Mouse (Mus musculus): ENCODE measurements at regions not wholly inside any gene's neighbourhood (a gene's known extent, or its start where the extent isn't known, plus 50 kb on each side); places are given as distances from the start of the nearest gene placed in this dataset.
A peak's percentile ranks its signal among the peaks of the same experiment; 100 is the strongest.

DNA sequence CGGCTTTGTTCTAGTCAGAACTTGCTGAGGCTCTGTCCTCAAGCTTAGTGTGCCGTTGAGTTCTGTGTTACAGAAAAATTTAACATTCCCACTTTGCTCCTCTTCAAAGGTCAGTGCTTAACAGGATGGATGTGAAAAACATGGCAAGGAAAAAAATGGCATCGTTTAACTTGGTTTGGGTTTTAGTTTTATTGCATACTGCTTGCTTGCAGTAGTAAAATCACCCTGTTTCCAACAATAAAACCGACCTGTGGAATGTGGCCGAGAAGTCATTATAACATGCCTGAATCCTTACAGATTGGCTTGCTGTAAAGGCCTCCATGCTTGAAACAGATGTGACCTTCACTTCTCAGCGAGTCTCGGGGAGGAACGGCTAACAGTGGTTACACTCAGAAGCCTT, 212.1 kb upstream of the Acvr2a start:
- 84% methylated on average over 8 of the region's 8 CpGs for WGBS

DNA sequence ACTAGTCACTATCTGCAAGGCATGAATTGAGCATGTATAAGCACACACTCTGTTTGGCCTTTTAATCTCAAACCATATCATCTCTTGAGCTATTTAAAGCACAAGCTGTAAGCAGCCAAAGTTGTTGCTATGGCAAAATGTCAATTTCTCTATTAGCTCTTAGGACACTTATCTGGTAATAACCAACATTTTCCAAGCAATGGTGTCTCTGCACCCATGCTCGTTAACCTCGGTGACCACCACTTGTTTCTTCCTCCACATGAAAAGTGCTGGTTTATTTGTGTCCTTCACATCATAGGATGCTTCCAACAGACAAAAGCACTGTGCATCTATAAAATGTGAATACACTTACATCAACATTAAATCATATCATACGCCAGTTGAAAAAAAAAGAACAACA, 204.4 kb upstream of the Acvr2a start:
- 65% methylated on average over 3 of the region's 3 CpGs for WGBS
- intact Hi-C loops (cut with DNase I), result no loop called here
- Histone ChIP-seq H3K27ac (no peak overlapping the region), H3K79me2 (replicated peaks; ENCODE audit: control insufficient read depth, insufficient read depth, low read length) (no peaks in the 10 kb centered on the region), H3K4me3 (no peak overlapping the region), H3K36me3 (ENCODE audit: control insufficient read depth, insufficient read depth, low read length) (no peaks in the 10 kb centered on the region), H3K9ac (ENCODE audit: low read depth, low read length) (no peak overlapping the region), H3K27me3 (ENCODE audit: control insufficient read depth, insufficient read depth, low read length) (no peaks in the 10 kb centered on the region), H3K4me1 (ENCODE audit: control insufficient read depth, insufficient read depth, low read length) (no peaks in the 10 kb centered on the region)
- TF ChIP-seq CTCF (IDR thresholded peaks at IDR 0.05) (no peak), POLR2A (IDR thresholded peaks at IDR 0.05; ENCODE audit: insufficient read depth, low read depth, low read length) (no peak), EP300 (IDR thresholded peaks at IDR 0.05; ENCODE audit: insufficient read depth, low read depth, low read length) (no peak)
- DNase-seq, result no peak

More for the DNA sequence above, 212.1 kb upstream of the Acvr2a start:
- Histone ChIP-seq H3K9ac (ENCODE audit: low read depth, low read length) (no peak overlapping the region), H3K4me1 (ENCODE audit: control insufficient read depth, insufficient read depth, low read length) (no peaks in the 10 kb centered on the region), H3K36me3 (ENCODE audit: control insufficient read depth, insufficient read depth, low read length) (no peaks in the 10 kb centered on the region), H3K27me3 (ENCODE audit: control insufficient read depth, insufficient read depth, low read length) (no peaks in the 10 kb centered on the region), H3K4me3 (no peak overlapping the region), H3K79me2 (replicated peaks; ENCODE audit: control insufficient read depth, insufficient read depth, low read length) (no peaks in the 10 kb centered on the region), H3K27ac (no peak overlapping the region)
- no peak for DNase-seq
- TF ChIP-seq CTCF (IDR thresholded peaks at IDR 0.05), result no peak
- TF ChIP-seq EP300 (IDR thresholded peaks at IDR 0.05; ENCODE audit: insufficient read depth, low read depth, low read length), result no peak
- TF ChIP-seq POLR2A (IDR thresholded peaks at IDR 0.05; ENCODE audit: insufficient read depth, low read depth, low read length), result no peak
- intact Hi-C loops (cut with DNase I), result no loop called here

DNA sequence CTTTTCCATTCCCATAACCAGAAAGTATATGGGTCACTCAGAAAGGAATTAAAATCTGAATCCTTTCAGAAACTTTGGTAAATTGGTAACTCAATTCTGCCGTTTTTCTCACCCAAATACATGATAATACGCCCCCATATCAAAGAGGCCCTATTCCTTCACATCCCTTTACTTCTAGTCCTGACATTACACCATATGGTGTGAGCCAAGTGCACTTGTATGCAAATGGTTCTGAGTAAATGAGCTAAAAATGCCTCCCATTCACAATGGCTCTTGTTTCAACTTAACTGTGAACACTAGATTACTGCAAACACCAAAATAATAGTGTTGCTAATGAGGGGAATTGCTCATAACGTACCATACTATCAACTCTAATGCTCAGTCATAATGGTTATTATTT, 201.7 kb upstream of the Acvr2a start:
- no peak for DNase-seq
- no peak overlapping the region for H3K9ac ChIP-seq (ENCODE audit: low read depth, low read length)
- H3K36me3 ChIP-seq (ENCODE audit: control insufficient read depth, insufficient read depth, low read length), result no peaks in the 10 kb centered on the region
- no peak overlapping the region for H3K27ac ChIP-seq
- intact Hi-C loops (cut with DNase I), result loop anchor here (10.0 kb wide), 1 partner anchor 137 kb away; no protein-coding TSS in a partner anchor
- H3K27me3 ChIP-seq (ENCODE audit: control insufficient read depth, insufficient read depth, low read length), result no peaks in the 10 kb centered on the region
- H3K4me1 ChIP-seq (ENCODE audit: control insufficient read depth, insufficient read depth, low read length), result no peaks in the 10 kb centered on the region; the same call in 1 of the 2 replicates
- no peak for TF ChIP-seq POLR2A (IDR thresholded peaks at IDR 0.05; ENCODE audit: insufficient read depth, low read depth, low read length)
- no peak for TF ChIP-seq CTCF (IDR thresholded peaks at IDR 0.05)
- no peak for TF ChIP-seq EP300 (IDR thresholded peaks at IDR 0.05; ENCODE audit: insufficient read depth, low read depth, low read length)
- no peak overlapping the region for H3K4me3 ChIP-seq
- 78% methylated on average over 3 of the region's 3 CpGs for WGBS
- H3K79me2 ChIP-seq (replicated peaks; ENCODE audit: control insufficient read depth, insufficient read depth, low read length), result no peaks in the 10 kb centered on the region

DNA sequence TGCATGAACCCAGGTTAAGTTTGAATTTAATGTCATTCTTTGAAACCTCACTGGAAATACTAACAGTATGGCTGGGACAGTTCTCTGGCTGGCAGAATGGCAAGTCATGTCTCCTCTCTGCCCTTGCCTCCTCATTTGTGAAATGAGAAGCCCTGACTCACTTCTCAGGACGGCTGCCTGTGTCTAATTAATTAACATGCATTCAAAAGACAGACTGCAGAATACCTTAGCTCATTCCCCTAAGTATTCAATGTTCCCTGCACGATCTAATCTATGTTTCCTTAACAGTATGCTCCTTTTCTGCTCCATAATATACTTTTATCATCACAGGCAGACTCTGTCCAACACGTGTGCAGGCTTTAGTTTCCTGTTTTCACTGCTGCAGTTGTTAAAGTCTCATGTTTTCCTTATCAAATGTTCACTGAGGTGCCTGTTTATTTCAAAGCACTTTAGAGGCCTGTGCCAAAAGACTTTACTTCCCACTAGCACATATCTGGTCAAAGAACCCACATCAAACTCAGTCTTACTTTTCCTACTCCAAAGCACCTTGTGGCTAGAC, 196.7 kb upstream of the Acvr2a start:
- intact Hi-C loops (cut with DNase I), result loop anchor here (10.0 kb wide), 1 partner anchor 142 kb away; no protein-coding TSS in a partner anchor
- no peak for TF ChIP-seq POLR2A (IDR thresholded peaks at IDR 0.05; ENCODE audit: insufficient read depth, low read depth, low read length)
- TF ChIP-seq CTCF (IDR thresholded peaks at IDR 0.05), result no peak
- no peak for TF ChIP-seq EP300 (IDR thresholded peaks at IDR 0.05; ENCODE audit: insufficient read depth, low read depth, low read length)
- no peak for DNase-seq

DNA sequence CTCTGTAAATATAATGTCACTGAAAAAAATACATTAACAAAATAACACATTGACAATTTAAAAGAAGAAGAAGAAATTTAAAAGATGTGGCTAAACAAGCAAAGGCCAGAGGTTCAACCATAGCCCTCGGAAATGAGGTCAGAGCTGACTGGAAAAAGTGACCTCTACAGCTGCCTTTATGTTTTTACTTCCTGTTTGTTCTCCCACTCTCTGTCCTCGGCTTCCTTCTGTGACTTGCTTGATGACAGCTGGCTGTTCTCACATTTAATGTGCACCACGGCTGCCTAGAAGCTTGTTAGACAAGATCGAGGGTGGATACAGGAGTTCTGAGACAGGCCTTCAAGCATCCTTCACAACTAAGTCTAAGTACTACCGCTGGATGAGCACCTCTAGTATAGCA, 194.9 kb upstream of the Acvr2a start:
- DNase-seq, result peak in 1 of 2 experiments; percentile 19
- H3K36me3 ChIP-seq (ENCODE audit: control insufficient read depth, insufficient read depth, low read length), result no peaks in the 10 kb centered on the region

More for the DNA sequence above, 196.7 kb upstream of the Acvr2a start:
- Histone ChIP-seq H3K4me3 (no peak overlapping the region), H3K4me1 (ENCODE audit: control insufficient read depth, insufficient read depth, low read length) (no peaks in the 10 kb centered on the region; the same call in 1 of the 2 replicates), H3K27ac (peak overlapping the region; percentile 12; the same call in 1 of the 2 replicates), H3K36me3 (ENCODE audit: control insufficient read depth, insufficient read depth, low read length) (no peaks in the 10 kb centered on the region), H3K9ac (ENCODE audit: low read depth, low read length) (no peak overlapping the region), H3K79me2 (replicated peaks; ENCODE audit: control insufficient read depth, insufficient read depth, low read length) (no peaks in the 10 kb centered on the region), H3K27me3 (ENCODE audit: control insufficient read depth, insufficient read depth, low read length) (no peaks in the 10 kb centered on the region)
- WGBS, result 20% methylated on average over 3 of the region's 3 CpGs

DNA sequence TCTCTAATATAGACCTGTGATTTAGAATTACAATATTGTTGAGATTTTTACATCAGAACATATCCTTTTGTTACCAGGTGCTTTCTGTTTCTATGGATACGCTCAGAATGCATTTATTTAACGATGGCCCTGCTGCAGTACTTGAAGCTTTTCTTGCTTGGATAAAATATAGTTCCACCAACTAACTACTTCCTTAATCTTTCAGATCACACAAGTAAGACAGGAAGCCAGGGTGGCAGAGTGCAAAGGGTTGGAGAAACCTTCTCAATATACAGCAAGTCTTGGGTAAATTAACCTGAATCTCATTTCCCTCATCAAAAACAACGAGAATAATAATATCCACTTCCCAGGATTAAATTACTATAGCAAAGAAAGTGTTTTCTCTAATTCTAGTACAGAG, 193.1 kb upstream of the Acvr2a start:
- H3K36me3 ChIP-seq (ENCODE audit: control insufficient read depth, insufficient read depth, low read length), result no peaks in the 10 kb centered on the region
- no peak overlapping the region for H3K27ac ChIP-seq
- H3K27me3 ChIP-seq (ENCODE audit: control insufficient read depth, insufficient read depth, low read length), result no peaks in the 10 kb centered on the region
- no peak for DNase-seq
- no peaks in the 10 kb centered on the region for H3K79me2 ChIP-seq (replicated peaks; ENCODE audit: control insufficient read depth, insufficient read depth, low read length)
- TF ChIP-seq EP300 (IDR thresholded peaks at IDR 0.05; ENCODE audit: insufficient read depth, low read depth, low read length), result no peak
- TF ChIP-seq POLR2A (IDR thresholded peaks at IDR 0.05; ENCODE audit: insufficient read depth, low read depth, low read length), result no peak
- TF ChIP-seq CTCF (IDR thresholded peaks at IDR 0.05), result no peak
- H3K9ac ChIP-seq (ENCODE audit: low read depth, low read length), result no peak overlapping the region
- WGBS, result 81% methylated on average over 3 of the region's 3 CpGs
- intact Hi-C loops (cut with DNase I), result no loop called here
- H3K4me3 ChIP-seq, result no peak overlapping the region
- peaks cover 2% of the 10 kb centered on the region; the same call in 1 of the 2 replicates for H3K4me1 ChIP-seq (ENCODE audit: control insufficient read depth, insufficient read depth, low read length)

More for the DNA sequence above, 194.9 kb upstream of the Acvr2a start:
- peaks cover 2% of the 10 kb centered on the region; the same call in 1 of the 2 replicates for H3K4me1 ChIP-seq (ENCODE audit: control insufficient read depth, insufficient read depth, low read length)
- H3K27me3 ChIP-seq (ENCODE audit: control insufficient read depth, insufficient read depth, low read length), result no peaks in the 10 kb centered on the region
- 34% methylated on average over 5 of the region's 5 CpGs for WGBS
- H3K27ac ChIP-seq, result peak overlapping the region; percentile 32
- no peak overlapping the region for H3K9ac ChIP-seq (ENCODE audit: low read depth, low read length)
- H3K79me2 ChIP-seq (replicated peaks; ENCODE audit: control insufficient read depth, insufficient read depth, low read length), result no peaks in the 10 kb centered on the region
- H3K4me3 ChIP-seq, result no peak overlapping the region
- no peak for TF ChIP-seq POLR2A (IDR thresholded peaks at IDR 0.05; ENCODE audit: insufficient read depth, low read depth, low read length)
- no peak for TF ChIP-seq EP300 (IDR thresholded peaks at IDR 0.05; ENCODE audit: insufficient read depth, low read depth, low read length)
- no peak for TF ChIP-seq CTCF (IDR thresholded peaks at IDR 0.05)
- intact Hi-C loops (cut with DNase I), result loop anchor here (10.0 kb wide), 1 partner anchor 144 kb away; no protein-coding TSS in a partner anchor
